Mouse (Mus musculus) heart, adult 11 months (tissue): ENCODE results near the gene Brms1l.

Experiments used
- DNase-seq: peaks from one replicate; pipeline ENCODE4 v3.0.0; 2022

Gene Brms1l

DNA sequence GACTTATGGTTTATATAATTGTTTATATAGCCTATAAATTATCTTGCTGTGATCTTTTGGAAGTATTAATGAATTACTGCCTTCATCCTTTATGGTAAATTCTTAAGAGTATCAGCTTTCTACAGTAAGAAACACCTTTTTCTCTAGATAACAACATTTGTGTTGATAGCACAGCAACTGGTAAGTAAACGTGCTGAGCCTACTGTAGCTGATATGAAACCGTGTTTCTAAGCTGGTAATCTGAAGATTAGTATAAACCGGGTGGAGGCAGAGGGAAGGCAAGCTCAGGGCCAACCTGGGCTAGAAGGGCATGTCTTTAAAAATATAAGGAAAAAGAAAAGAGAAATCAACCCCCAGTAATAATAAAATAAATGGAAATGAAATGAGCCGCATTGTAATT lies 31.6 kb downstream of the Brms1l start:
- DNase-seq, result peak; percentile 5

DNA sequence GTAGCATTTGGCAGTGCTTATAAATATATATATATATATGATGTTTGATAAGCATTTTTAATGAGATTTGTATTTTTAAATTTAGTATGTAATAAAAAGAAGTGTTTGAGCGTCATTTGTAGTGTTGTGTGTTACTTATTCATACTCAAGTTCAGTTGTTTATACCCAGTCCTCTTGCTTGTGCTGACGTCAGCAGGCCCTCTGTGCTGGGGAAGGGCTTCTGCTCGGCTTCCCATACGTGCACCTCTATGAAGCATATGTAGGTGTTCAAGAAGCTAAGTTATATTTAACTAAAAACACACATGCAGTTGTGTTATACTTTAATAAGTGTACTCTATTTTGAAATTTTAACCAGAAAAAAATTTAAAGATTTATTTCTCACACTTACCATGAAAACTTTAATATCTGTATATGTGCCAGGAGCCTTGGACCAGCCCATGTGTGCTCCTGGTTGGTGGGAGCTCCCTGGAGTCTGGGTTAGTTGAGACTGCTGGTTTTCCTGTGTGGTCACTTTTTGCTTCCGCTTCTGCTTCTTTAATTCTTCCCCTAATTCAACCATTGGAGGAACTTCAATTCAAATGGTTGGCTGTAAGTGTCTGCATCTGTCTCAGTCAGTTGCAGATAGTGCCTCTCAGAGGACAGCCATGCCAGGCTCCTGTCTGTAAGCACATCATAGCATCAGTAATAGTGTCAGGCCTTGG lies 33.6 kb downstream of the Brms1l start:
- peak; percentile 73 for DNase-seq

DNA sequence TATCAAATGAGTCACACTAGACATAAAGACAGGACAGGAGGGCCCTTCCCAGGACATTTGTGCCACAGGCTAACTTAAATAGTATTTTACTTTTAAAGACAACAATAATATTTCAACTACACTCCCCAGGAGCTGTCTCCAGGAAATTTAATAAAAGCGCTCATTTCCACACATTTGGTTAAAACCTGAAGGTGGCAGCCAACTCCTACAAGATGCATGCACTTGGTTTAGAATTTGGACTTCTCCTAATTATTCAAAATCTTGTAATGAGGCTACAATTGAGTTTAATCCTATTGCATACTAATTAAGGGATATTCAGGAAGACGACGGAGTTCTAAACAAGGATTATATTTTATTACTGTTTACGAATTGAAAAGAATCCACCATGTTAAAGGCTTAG lies 49.3 kb downstream of the Brms1l start:
- DNase-seq, result no peak

DNA sequence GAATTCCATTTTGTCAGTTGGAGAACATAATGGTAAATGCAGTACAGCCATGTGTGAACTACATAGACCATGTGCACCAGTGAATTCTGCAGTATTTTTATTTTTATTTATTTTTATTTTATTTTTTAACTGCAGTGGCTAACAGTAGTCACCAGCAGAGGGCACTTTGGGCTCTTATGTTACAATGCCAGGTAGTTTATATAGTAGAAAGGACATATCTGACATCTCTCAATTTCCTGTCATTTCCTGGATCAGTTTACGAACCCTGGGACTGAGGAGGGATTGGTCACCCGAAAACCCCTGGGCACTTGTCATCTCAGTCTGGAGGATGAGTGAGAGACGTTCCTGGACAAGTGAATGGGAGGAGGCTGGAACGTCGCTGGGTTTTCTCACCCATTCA lies 52.4 kb downstream of the Brms1l start:
- no peak for DNase-seq

DNA sequence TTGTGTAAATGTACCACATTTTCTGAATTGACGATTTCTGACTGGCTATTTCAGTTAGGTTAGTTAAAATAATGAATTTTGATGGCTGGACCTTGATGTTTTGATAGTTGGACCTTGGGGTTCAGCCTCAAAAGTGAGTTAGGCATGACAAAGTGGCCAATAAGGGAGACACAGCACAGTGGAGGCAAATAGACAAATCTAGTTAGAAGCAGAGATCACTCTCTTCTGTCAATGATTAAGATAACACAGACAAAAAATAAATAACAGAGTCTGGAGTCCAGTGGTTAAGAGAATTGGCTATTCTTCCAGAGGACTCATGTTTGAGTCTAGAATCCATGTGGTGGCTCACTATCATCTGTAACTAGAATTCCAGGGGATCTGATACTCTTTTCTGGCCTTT lies 68.7 kb downstream of the Brms1l start:
- DNase-seq, result no peak

DNA sequence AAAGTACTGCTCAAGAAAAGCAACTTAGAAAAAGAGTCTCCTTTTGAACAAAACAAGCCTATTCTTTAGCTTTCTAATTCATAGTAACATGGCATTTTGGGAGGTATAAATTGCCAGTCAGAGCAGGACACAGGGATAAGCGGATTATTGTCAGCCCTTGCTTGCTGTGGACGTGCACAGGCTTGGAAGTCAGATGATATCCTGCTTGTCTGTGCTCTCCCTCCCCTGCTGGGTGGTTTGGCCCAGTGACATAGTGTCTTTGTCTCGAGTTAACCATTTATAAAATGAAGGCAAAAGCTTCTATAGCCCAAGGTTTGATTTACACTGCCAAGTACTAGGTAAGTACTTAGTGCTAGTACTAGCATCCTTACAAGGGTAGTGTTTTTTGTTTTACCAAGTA lies 76.0 kb downstream of the Brms1l start:
- DNase-seq, result no peak

DNA sequence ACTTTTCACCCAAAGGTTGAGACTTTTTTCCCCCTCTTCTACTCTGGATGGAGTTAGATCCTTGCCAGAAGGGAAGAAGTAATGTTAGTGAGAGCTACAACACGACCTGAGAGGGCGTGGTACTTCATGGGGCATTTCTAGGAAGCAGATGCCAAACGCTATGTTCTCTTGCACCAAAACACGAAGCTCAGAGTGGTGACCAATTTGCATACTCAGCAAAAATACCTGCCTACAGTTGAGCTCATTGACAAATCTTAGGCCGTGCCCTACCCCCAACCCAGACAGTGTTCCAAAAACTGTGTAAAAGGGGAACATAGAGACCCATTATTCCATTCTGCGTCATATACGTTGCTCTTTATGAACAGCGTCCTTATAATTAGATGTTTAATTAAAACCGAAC lies 77.1 kb downstream of the Brms1l start:
- no peak for DNase-seq

DNA sequence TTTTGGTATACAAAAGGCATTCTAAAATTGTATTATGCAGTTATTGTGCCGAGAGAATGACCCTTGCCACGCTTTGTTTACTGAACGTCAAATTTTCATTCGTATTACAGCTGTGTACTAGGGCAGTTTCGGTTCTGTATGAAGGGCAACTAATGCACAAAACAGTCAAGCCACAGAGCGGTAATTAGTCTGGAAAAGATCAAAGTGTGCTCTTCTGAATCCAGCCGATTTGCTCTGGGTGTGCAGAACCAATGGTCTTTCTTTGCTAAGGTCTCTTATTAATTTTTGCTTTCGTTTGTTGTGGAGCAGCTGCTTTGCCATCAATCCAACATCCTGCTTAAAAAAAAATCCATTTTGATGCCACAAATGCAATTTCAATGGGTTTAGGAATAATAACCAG lies 80.1 kb downstream of the Brms1l start:
- no peak for DNase-seq

DNA sequence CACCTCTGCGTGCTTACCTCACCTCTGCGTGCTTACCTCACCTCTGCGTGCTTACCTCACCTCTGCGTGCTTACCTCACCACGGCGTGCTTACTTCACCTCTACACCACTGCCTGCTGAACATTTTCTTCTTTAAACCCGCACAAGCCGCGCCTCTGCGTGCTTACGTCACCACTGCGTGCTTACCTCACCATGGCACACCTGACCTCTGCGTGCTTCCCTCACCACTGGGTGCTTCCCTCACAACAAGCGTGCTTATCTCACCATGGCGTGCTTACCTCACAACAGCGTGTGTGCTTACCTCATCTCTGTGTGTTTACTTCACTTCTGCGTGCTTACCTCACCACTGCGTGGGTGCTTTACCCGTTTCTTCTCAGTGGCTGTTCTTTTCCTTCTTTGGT lies 80.9 kb downstream of the Brms1l start:
- no peak for DNase-seq
